Mouse (Mus musculus) neutrophil, adult 5-6 weeks (primary cell): ENCODE measurements around the gene Olfr315. TPM values are rescaled to one million over a fixed set of nuclear protein-coding genes. Genes with fewer than 3 reads are reported as not detected.
A peak's percentile ranks its signal among the peaks of the same experiment; 100 is the strongest.
"Not testable (repeated sequence)": the region's sequence is repeated elsewhere in the genome, so short reads cannot be mapped to it uniquely, and the experiment has no call there.

Experiments used
- ATAC-seq: fragments of 151-379, 151-347 bp; 2 replicates; pipeline ENCODE4 v1.8.0; 2017; ENCODE audit warnings: mild to moderate bottlenecking, moderate TSS enrichment; ENCODE audit not compliant: insufficient number of reproducible peaks, poor library complexity, low FRiP score, severe bottlenecking; ENCODE audit errors: extremely low read depth
- total RNA-seq: library from RNA; stranded (forward); fragments of 200-1000 nt; gene quantifications from 2 replicates; pipeline ENCODE4 v1.2.3, GENCODE M21; 2017

The Olfr315 gene
- not detected in 2 replicates for total RNA-seq

DNA sequence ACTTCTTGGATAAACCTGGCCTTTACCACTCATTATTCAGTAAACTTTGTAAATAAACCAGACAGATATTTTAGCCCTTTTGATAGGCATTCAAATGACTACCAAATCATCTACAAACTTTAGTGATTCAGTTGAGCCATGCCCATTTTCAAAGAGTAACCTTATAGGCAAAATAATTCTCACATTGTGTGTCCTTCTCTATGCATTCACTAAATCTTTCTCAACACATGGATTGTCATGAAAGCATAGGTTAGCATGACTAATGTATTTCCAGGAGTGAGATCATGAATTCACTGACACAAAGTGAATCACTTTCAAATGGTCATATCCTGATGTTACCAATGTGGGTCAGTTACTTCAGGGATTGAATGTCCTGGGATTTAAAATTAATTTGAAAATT lies at the start of gene Olfr315:
Olfr315 (plus strand) TSS at position 301 of the 400 bp plus-strand sequence.
- no peak for ATAC-seq

DNA sequence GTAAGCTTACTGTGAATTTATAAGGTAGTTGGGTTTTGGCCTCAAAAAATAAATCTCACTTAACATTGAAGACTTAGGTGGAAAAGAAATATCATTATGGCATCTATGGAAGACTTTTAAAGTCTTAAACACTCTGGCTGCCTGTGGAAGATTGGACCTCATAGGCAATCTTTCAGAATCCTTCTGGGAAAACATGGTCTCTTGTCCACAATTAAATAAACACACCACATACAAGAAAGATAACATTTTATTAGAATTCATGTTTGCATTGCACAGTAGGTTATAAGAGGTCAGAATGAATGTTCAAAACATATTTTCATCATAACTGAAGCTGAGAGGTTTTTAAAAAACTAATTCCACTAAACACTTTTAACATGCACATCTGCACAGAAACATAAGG lies 49.1 kb upstream of the Olfr315 start, which contains the start of gene Olfr318:
Olfr318 (minus strand) TSS at position 101 of the 400 bp plus-strand sequence.
- no peak for ATAC-seq

DNA sequence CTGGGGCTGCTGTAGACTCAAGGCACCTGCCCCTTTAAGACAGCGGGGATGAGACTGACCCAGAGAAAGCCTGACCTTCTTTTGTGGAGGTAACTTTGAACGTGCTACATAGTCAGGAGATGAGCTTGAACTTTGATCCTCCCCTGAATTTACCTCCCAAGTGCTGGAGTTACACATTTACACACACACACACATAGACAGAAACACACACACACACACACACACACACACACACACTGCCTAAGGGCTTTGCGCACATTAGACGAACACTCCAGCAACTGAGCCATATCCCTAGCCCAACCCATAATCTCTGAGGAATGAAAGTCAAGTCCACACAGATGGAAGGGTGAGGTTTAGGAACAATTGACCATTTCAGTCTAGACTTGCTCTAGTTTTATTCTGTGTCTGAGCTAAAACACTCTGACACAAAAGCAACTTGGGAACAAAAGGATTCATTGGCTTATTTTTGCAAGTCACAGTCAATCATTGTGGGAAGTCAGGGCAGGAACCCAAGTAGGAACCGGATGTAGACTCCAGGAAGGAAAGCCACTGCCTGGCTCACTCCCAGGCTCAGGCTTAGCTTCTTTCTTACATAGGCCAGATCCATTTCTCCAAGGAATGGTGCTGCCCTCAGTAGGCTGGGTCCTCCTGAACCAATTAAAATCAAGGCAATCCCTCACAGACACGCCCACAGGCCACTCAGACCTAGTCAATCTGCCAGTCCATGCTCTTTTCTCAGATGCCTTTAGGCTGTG lies 44.9 kb upstream of the Olfr315 start:
- ATAC-seq, result not testable (repeated sequence)

DNA sequence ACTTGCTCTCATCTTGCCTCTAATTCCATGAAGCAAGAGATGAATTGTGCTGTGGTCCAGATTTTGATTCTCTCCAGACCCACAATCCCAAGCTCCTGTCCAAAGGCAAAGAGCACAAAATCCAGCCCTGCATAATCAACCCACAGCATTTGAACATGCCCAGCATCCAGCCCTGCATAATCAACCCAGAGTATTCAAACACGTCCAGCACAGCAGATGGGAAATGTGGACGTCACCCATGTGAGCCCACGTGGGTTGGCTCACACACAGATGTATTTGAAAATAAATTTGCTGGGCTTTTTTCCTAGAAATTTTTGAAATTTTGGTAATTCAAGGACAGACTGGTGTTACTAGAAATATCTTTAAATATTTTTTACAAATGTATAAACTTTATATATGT lies 39.6 kb upstream of the Olfr315 start:
- ATAC-seq, result no peak

DNA sequence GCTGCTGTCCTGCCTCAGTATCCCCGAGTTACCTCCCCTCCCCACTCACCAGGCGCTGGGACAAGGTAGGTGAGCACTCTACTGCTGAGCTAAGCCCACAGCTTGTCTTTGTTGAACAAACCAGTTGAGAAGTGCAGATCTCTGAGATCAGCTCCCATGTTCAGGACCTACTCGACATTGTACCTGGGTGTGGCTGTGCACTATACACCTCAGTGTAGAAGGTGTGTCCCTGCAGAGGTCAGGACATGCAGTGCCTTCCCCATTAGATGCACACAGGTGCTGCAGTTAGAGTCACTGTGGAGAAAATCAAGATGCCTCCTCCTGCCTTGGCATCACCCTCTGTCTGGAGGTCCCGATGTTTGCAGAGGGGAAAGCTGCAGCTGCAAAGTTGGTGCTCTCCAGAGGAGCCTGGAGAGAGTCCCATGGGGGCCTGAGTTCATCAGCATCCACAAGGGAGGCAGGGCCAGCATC lies 34.2 kb upstream of the Olfr315 start, which contains the start of gene Olfr317:
Olfr317 (minus strand) TSS at position 421 of the 471 bp plus-strand sequence.
- ATAC-seq, result no peak

DNA sequence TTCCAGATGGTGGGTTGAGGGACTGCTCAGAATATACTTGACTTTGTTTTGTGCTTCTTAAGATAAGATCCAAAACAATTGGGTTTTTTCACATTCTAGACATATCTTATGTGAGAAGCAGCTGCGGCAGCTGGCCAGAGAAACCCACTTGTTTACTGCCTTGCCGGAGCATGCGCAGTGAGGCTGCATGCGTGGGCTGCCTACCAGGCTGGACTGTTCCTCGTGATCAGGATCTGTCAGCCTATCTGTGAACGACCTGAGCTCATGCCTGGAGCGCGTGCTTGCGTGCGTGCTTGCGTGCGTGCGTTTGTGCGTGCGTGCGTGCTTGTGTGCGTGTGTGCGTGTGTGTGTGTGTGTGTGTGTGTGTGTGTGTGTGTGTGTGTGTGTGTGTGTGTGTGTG lies 21.9 kb upstream of the Olfr315 start:
- not testable (repeated sequence) for ATAC-seq

DNA sequence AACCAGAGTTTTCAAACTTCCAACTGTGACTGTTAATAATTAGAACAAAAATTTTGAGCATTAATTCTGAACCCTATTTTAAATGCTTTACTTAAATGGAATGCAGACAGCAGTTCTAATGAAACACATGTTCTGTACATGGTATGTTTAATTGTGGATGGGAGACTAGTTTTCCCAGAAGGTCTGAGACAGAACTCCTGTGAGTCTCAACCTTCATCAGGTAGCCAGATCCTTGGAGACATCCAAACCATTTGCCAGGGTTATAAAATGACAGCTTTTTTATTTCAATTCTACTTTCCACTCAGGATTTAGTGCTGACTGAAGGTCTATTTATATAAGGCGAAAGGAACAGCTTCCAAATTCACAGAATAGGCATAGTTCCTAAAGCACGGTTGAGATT lies 20.6 kb upstream of the Olfr315 start, which contains the start of gene Olfr316:
Olfr316 (plus strand) TSS at position 301 of the 400 bp plus-strand sequence.
- ATAC-seq, result no peak

DNA sequence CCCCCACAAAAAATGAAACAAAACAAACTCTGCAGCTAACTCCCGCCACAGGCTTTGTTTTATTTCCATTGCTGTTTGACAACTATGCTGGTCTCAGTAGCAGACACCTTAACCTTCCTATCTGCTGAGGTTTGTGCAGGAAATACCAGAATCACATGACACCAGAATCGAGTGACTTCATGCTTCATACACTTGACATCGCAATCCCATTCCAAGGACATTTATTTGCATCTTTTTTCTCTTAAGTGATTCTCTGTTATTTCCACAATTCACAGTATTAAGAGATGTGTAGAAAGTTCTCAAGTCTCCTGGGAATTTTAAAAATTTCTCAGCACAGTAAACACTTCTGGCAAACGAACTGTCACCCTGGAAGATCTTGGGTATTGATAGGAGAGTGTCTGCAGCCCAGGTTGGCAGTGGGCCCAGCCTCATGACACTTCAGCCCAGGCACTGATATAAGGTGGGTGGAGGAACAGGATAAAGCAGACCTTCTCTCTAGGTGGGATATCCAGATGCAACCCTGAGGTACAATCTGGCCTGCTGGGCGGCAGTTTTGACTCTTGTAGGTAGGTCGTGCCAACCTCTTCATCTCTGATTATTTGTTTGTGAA lies 9.6 kb downstream of the Olfr315 start, which contains the start of gene Olfr314:
Olfr314 (plus strand) TSS at position 473 of the 610 bp plus-strand sequence.
- no peak for ATAC-seq

DNA sequence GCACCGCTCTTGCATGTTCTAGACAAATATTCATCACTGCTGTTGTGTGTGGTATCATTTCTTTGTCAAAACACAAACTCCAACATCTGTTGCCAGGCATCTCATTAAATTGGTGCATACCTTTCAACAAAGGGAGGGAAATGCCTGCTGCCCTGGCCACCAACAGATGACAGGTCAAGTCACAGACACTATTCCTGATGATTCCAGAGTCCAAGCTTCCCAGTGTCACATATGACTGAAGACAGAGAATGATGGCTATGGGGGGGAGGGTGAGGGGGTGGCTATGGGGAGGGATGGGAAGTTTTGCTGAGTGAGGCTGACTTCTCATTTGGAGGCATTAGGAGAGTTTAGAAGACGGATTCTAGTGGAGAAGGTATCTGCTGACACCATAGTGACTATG lies 11.2 kb downstream of the Olfr315 start:
- ATAC-seq, result no peak

DNA sequence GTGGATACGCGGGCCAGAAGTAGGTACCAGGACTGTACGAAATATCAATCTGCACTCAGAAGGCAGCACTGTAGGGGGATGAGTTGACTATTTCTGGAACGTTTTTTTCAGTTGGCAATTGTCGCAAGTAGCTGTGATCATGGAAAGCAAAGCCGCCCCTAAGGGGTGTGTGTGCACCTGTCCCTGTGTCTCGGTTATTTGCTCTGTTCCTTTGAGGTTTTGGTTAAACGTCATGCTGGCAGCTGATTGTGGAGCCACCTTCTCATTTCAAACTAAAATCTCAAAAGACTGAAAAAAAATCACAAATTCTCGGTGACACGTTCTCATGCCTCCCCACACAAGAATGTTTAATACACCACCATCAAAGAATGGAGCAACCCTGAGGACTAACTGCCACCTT lies 14.7 kb downstream of the Olfr315 start:
- ATAC-seq, result no peak

DNA sequence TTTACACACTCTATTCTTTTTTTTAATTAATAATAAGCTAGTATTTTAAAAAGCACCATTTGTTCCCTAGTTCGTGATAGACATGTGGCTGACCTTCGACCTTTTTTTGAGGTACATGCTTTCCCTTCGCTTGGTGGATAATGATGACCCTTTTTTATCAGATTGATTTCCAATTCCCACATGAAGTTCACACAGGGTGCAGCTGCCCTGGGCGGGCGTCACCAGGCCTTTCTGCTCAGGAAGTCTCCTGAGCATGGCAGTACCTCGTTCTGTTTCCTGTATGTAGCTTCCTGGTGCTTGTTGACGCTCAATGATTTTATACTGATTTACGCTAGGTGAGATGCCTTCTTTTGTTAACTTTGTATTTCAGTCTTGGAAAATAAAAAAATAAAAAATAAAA lies 15.4 kb downstream of the Olfr315 start:
- ATAC-seq, result no peak

DNA sequence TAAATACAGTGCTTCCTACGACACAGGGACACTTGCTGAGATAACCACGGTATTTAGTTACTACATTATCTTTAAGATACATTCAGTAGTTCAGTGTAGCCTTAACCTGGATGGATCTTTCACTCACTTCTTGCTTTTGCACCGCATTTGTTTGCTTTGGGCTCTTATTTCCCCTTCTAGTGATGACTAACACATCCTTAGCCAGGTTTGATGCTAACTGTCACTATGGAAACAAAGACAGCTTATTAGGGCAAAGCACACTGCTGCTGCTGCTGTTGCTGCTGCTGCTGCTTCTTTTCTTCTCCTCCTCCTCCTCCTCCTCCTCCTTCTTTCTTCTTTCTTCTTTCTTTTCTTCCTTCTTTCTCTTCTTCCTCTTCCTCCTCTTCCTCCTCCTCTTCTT lies 16.5 kb downstream of the Olfr315 start:
- ATAC-seq, result peak; percentile 40; the same call in 1 of the 2 replicates

DNA sequence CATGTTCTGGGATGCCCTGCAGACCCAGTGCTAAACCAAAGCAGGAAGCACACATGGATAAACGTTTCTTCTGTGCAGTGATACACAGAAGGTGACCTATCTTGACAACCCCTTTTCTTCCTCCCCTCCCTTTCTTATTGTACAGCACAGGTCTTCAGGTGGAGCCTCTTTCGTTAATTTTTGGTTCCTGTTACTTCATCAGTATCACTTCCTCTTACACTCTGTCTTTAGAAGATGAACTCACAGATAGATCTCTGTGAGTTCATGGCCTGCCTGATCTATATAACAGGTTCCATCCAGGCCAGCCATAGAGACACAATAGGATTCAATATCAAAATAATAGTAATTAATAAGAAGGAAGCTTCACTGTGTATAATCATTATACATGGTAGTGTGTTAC lies 17.1 kb downstream of the Olfr315 start:
- ATAC-seq, result peak; percentile 73

DNA sequence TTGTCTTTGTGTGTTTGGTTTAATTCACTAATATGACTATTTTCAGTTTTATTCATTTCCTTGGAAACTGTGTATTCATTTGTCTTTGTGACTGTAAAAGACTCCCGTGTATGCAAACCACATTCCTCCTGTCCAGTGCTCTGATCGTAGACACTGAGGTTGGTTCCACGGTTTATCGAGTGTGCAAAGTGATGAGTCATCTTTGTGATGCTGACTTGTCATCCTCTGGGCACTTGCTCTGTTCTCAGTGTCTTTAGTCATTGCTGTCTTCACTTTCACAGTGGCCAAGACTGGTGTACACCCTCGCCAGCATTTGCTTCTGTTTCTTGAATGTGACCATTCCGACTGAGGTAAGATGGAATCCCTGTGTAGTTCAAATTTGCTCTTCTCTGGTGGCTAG lies 17.7 kb downstream of the Olfr315 start:
- no peak for ATAC-seq

DNA sequence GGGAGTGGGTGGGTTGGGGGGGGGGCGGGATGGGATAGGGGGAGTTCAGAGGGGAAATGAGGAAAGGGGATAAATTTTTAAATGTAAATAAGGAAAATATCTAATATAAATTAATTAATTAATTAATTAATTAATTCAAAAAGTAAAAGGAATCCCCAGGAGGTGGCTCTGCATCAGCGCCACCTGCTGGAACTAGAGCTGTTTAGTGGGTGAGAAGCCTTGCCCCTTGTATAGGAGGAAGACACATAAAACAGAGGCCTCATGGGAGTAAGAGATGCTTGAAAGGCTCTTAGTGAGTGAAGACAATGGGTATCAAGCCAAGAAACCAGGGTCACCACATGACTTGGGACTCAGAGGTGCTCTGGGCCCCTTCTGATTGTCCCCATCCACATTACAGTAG lies 22.9 kb downstream of the Olfr315 start:
- no peak for ATAC-seq

DNA sequence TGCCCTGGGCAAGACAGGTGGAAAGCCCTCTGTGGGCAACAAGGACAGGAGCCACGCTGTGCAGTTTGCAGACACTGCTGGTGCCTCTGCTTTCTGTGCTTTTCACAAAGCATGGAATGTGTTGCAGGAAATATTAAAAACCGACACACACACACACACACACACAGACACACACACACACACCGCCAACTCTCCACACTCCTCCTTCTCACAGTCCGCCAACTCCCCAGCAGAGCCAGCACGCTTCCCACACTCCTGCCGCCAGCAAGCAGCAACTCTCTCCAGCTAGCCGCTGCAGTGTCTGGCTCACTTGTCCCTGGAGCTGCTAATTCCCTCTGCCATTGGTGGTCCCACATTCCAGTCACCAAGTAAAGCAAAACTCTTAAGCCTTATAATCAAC lies 23.9 kb downstream of the Olfr315 start:
- no peak for ATAC-seq

DNA sequence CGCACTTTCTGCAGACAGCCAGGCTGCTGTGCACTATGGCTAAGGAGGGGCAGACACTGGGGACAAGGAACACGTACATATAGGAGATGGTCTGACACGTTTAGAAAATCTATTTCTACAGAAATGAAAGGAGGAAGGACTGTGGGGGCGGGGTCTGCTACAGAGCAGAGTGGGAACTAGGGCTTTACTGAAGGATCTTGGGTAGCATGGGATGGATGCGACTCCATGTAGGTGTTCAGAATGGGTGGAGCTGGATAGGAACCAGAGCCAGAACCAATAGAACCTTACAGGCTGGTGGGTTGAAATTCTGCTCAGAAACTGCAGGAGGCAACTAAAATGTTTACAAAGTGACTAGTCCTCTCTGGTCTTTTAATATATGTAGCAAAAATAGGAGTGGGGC lies 26.8 kb downstream of the Olfr315 start:
- no peak for ATAC-seq

DNA sequence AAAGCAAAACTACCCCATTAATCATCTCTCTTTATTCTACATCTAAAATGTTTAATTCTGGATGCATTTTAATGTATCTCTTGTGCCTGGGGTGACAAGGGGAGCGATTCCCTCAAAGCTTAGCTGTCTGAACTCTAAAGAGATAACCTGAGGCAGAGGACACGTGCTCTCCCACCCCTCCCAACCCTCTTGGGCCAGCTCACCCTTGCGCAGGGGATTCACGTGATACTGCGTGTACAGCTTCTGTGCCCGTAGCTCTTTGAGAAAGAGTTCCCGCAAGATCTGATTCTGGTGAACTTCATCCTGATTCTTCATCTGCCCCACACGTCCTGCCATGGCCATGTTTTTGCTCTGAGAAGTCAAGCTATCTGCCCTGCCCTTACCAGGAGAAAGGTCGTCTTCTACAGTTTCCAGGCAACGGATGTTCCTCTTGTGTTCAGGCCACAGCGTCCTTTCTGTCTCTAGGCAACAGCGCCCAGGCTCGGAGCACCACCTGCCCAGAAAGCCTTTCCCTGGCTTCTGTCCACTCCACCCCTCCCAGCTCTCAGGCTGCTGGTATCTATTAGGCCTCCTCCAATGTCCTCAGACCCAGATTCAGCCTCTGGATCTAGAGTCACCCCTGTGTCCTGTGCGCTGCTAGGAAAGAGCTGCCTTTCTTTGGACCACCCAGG lies 28.7 kb downstream of the Olfr315 start, which contains the start of gene Fam183b:
Fam183b (minus strand) TSS at position 403 of the 671 bp plus-strand sequence.
- ATAC-seq, result no peak

DNA sequence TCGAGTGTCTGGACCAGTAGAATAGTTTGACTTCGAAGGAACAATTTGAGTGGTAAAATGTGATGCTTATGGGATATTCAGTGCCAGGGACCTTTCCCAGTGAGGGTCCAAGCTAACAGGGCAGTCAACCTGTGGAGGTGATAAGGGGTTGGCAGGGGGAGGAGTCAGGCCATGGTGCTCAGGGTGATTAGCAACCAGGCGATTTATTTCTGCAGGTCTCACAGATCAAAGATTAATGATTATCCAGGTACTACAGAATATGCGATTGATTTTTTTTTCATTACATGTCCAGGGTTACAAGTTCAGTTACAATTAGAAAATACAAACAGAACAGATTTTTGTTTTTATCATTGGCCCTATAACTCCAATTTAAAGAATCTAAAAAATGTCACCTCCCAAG lies 30.9 kb downstream of the Olfr315 start:
- ATAC-seq, result no peak
